Mouse (Mus musculus) erythroid progenitor cell, adult 5-6 weeks (primary cell): Measurements from ENCODE around the gene Zbtb12. TPM values are rescaled to one million over a fixed set of nuclear protein-coding genes. Genes with fewer than 3 reads are reported as not detected.
A peak's percentile ranks its signal among the peaks of the same experiment; 100 is the strongest.

Source experiments
- ATAC-seq: replicated peaks from 2 replicates; pipeline ENCODE4 v1.8.0; 2016; ENCODE audit warnings: moderate number of reproducible peaks, mild to moderate bottlenecking, moderate TSS enrichment, inconsistent platforms; ENCODE audit not compliant: poor library complexity, low FRiP score, severe bottlenecking
- total RNA-seq, 2 experiments: library from RNA; stranded (forward) in 1 of 2; stranded (reverse) in 1 of 2; fragments of 150-400 nt in 1 of 2; fragments of 186-747, 209-891 nt in 1 of 2; gene quantifications; 2 replicates each; pipeline versions ENCODE4 v1.2.3 to v1.2.4; 2015 to 2017; ENCODE audit warnings: low replicate concordance in 2 of 2

The Zbtb12 gene
- total RNA-seq, 2 experiments from 2014 or later: not detected

GRCm38 (mm10) chr17:34862416-34863081 lies 16.7 kb upstream of the Zbtb12 start, which contains the start of gene Cfb:
Cfb (minus strand) TSS chr17:34862518.
- ATAC-seq: no peak

DNA sequence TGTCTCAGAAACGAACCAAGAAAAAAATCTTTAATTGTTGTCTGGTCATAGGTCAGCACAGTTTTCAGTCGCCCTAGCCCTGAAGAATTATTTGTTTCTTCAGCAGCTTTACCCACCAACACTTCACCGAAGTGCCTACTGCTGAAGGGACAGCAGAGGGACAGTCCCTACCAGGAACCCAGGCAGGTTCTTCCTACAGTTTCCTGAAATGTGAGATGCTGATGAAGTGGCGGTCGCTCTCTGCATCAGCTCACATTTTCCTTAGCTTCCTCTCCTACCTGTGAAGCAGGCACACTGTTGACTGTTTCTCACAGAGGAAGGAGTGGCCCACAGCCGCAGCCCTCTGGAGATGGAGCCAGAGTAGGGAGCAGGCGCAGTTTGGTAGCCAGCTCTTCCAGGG lies 13.3 kb upstream of the Zbtb12 start:
- ATAC-seq: no peak

GRCm38 (mm10) chr17:34874321-34874720 lies 5.0 kb upstream of the Zbtb12 start:
- no peak for ATAC-seq

GRCm38 (mm10) chr17:34881166-34881565 lies 1.9 kb downstream of the Zbtb12 start:
- ATAC-seq: no peak

GRCm38 (mm10) chr17:34881683-34882310 lies 2.5 kb downstream of the Zbtb12 start, which contains the start of gene Gm20547:
Gm20547 (minus strand) TSS chr17:34882042.
- ATAC-seq: no peak

GRCm38 (mm10) chr17:34883332-34883731 lies 4.0 kb downstream of the Zbtb12 start:
- no peak for ATAC-seq

DNA sequence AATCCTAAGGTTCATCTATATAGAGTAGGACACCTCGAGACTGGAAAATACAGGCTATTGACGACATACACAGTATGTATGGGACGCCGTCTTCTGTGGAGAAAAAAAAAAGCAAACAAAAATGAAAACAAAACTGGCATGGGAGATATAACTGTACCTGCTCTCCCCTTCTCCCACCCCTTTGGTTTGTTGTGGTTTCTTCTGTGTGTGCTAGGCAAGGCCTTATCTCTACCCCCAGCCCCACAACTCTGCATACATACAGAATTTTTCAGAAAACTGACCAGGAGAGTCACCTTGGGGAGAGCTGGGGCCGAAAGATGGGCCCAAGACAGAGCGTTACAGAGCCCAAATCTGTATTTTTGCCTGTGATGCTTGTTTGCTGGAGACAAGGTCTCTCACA lies 5.4 kb downstream of the Zbtb12 start:
- ATAC-seq: no peak

GRCm38 (mm10) chr17:34885615-34886014 lies 6.3 kb downstream of the Zbtb12 start:
- ATAC-seq: no peak

DNA sequence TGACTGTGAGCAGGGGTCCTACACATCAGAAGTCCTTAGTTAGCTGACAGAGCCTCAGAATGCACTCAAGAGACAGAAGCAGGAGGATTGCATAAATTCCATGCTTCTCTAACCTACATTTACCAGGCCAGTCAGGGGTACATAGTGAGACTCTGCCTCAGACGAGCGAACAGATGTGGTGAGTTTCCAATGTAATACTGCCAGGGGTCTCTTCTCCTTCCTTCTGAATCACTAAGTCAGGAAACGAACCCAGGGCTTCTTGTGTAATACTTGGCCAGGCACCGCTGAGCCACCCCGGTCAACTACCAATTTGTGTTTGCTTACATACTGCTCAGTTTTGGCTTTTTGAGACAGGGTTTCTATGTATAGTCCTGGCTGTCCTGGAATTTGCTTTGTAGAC lies 8.7 kb downstream of the Zbtb12 start:
- no peak for ATAC-seq

DNA sequence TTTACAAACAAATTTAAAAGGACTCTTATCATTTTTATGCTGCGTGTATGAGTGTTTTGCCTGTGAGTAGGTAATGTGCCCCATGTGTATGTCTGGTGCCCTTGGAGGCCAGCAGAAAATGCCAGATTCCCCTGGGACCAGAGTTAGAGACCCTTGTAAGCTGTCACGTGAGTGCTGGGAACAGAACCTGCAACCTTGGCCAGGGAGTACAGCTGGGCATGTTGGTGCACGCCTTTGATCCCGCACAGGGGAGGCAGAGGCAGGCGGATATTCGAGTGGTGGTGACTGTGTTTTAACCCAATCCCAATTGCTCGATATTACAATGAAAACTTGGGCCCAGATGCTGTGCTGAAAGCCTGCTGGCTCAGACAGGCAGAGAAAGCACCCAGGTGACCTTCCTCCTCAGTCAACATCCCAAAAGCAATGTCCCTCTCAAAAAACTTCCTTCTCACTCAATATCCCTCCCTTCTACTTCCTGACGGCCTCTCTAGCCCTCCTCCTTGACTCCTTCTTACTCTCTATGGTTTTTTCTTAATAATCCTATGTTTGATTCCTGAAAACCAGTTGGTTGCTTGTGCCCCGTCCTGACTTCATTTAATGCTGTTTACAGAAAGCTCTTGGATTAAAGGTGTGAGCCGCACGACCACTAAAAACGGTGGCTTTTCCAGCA lies 10.9 kb downstream of the Zbtb12 start:
- ATAC-seq: no peak

DNA sequence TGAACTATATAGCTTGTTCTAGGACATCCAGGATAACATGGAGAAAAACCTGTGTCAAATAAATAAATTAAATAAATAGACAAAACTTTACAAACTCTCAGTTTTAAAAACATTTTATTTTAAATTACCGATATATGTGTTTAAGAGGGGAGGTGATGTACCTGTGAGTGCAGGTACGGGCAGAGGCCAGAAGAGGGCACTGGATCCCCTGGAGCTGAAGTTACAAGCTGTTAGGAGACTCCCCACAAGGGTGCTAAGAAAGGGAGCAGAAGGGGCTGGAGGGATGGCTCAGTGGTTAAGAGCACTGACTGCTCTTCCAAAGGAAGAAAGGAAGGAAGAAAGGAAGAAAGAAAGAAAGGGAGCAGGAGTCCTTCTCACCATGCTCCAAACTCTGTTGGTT lies 12.1 kb downstream of the Zbtb12 start:
- no peak for ATAC-seq

- no peak for ATAC-seq
Measured at GRCm38 (mm10) chr17:34893072-34893824, 14.0 kb downstream of the Zbtb12 start.

DNA sequence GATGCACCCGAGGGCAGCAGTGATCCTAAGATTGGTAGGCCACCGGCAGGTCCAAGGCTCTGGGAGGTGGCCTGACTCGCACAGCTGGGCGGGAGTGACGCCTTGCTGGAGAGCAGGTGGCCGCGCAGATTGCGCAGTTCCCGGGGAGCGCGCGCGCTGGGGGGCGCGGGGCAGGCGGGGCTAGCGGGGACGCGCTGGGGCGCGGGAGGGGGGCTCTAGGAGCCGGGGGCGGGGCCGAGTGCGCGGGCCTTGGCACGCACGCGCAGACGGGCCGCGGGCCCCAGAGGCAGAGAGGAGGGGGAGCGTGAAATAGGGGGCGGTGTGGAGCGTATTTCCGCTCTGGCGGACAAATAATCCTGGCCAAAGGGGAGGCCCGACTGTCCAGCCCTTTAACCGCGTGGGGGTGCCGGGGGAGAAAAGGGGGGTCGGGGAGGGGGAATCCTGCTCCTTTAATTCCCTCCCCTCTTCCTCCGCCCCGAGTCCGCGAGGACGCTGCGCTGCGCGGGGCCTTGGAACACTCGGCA lies 14.9 kb downstream of the Zbtb12 start:
- peak; percentile 77 for ATAC-seq

GRCm38 (mm10) chr17:34894801-34895530 lies 15.7 kb downstream of the Zbtb12 start:
- ATAC-seq: no peak

GRCm38 (mm10) chr17:34895724-34896123 lies 16.4 kb downstream of the Zbtb12 start:
- ATAC-seq: no peak

GRCm38 (mm10) chr17:34896366-34896765 lies 17.1 kb downstream of the Zbtb12 start:
- no peak for ATAC-seq

DNA sequence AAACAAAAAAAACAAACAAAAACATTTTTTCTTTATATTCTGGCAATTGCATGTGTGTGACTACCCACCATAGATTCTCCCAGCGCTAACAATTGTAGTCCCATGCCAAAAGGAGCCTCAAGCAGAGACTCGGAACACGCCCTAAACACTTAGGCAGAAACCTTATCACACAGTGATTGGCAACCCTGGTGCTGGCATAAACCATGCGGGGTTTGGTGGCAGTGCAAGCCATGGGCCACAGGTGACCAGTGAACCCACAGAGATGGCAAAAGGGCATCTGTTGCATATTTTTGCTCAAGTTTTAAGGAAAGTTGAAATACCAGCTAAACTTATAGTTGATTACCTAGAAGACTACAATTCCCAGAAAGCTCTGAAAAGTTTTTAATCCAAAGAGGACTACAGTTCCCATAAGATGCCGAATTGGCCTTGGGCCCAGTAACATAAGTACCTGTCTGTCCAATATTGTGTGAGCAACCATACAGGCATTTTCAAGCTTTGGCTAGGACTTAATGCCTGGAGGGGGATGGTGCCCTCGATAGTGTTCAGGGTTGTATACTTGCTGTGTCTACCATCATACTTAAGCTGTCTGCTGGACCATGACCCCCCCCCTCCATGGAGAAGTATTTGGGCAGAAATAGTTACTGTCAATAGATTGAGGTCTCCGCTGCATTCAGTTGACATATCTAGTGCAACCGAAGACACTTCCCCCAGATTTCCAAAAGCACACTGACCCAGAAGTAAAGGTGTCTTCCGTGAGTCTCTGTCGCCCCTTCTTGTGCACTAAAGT lies 18.3 kb downstream of the Zbtb12 start:
- ATAC-seq: no peak

- peak; percentile 59 for ATAC-seq
Measured at GRCm38 (mm10) chr17:34898160-34898586, 18.9 kb downstream of the Zbtb12 start, which contains the start of the genes C2 and Ehmt2. C2 (minus strand) TSS chr17:34898265. Ehmt2 (plus strand) TSS chr17:34898469.

- ATAC-seq: no peak
Measured at GRCm38 (mm10) chr17:34898706-34899052, 19.4 kb downstream of the Zbtb12 start.
